Mouse (Mus musculus) lung, postnatal 25 days (tissue): ENCODE data around the gene Mccc2.

Experiments
- DNase-seq: peaks from one replicate; pipeline ENCODE4 v3.0.0; 2022; ENCODE audit warnings: low spot score

The Mccc2 gene

GRCm38 (mm10) chr13:99939320-99939671, 76.1 kb downstream of the Mccc2 start:
- no peak for DNase-seq

DNA sequence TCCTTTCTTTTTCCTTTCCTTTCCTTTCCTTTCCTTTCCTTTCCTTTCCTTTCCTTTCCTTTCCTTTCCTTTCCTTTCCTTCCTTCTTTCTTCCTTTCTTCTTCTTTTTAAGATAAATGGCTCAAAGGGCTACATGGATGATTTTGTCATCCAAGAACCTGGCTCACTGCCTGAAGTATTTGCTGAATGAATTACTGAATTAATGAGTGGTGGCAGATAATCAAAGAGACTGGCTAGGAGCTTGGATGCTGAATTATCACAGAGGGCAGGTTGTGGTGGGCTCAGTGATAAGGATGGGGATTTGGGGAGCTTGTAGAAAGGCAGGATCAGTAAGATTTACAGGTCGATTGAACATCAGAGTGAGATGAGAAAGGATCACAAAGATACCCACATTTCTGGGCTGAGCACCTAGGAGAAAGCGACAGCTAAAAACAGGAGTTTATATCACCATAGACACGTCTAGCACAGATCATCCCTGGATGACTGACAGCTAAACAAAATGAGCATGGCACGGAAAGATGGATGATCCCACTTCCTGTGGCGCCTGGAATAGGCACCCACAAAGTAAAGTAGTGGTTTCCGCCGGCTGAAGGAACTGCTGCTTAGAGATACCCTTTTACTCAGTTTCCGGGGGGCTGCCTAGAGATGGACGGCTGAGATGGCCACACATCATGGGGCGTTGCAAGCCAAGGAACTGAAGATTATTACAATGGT, 76.7 kb downstream of the Mccc2 start:
- no peak for DNase-seq

- DNase-seq = no peak
Measured at GRCm38 (mm10) chr13:99937741-99938140, 77.7 kb downstream of the Mccc2 start.

DNA sequence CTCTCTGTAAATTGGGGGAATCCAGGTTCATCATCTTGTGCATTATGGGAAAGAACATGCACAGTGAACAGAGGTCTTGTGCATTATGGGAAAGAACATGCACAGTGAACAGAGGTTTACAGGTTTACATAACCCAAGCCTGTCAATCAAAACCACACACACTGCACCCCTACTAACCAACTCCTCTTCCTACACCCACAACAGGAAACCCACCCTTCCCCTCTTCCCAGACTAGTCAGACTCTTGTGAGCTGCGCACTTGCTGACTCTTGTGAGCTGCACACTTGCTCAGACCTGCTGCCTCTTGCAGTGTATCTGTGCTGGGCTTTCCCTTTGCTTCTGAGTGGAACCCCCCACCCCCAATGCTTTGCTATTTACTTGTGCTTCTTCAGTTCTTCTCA, 83.0 kb downstream of the Mccc2 start:
- no peak for DNase-seq

- no peak for DNase-seq
Measured at GRCm38 (mm10) chr13:99931502-99931901, 83.9 kb downstream of the Mccc2 start.

- no peak for DNase-seq
Measured at GRCm38 (mm10) chr13:99926249-99926648, 89.2 kb downstream of the Mccc2 start.

GRCm38 (mm10) chr13:99915632-99916031, 99.8 kb downstream of the Mccc2 start:
- no peak for DNase-seq

DNA sequence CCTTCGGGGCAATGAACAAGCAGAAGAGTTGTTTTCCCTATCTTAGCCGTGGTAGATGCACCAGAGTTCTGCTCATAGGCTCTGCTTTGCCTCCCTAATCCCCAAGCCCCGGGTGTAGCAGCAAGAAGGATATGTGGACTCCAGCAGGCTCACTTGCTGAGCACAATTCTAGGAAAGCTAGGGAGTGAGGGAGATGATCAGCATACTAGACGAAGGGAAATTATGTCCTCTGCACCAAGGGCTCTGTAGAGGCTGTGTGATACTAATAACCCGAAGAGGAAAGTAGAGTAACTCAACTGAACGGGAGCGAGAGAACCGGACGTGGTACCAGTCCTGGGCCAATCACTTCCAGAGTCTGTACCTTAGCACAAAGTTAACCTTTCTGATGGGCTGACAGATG, 114.5 kb downstream of the Mccc2 start, which contains the start of gene Cartpt:
TSS of gene Cartpt (minus strand) at position 127 of the 400 bp plus-strand sequence.
- no peak for DNase-seq

DNA sequence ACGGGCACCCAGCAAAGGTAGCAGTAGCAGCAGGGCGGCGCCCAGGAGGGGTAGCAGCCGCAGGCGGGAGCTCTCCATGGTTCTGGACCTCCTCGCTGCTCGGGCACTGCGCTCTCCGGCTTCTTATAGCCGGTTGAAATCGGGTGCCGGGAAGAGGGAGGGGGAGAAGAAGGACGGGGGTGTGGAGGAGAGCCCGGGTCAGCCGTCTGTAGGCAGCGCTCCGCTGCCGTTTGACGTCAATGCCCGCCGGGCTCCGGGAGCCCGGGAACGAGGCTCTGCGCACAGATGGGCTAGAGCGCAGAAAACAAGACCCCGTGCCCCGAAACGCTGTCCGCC, 114.9 kb downstream of the Mccc2 start:
- no peak for DNase-seq

DNA sequence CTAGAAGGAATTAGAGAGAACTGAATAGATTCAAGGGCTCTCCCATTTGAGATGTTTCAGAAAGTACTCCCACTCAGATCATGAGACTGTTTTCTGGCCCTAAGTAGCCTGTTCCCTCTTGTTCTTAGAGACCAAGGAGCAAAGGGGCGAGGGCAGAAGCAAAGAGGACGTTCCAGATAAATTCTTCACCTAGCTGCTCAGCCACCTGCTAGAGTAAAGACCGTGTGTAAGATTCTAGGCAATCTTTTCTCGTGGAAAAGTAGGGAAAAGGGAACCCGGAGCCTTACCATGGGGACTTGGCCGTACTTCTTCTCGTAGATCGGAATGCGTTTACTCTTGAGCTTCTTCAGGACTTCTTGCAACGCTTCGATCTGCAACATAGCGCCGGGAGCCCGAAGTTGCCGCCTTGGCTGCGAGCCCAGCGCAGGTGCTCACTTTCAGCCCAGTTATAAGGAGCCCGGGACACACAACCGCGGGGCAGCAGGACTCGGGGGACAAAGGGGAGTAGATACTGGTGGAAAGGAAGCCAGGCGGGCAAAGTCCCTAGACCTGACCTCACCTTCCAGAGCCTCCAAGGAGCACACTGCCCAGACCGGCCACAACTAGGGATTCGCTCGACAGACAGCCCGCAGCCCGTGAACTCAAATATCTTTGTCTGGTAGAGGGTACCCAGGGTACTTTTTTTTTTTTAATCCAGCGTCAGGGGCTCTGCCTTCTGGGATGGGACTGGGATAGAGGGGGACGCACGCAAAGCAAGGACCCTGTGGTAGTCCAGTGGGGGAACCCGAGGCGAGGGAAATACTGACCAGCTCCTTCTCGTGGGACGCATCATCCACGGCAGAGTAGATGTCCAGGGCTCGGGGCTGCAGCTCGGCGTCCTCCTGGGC, 115.5 kb downstream of the Mccc2 start:
- no peak for DNase-seq

DNA sequence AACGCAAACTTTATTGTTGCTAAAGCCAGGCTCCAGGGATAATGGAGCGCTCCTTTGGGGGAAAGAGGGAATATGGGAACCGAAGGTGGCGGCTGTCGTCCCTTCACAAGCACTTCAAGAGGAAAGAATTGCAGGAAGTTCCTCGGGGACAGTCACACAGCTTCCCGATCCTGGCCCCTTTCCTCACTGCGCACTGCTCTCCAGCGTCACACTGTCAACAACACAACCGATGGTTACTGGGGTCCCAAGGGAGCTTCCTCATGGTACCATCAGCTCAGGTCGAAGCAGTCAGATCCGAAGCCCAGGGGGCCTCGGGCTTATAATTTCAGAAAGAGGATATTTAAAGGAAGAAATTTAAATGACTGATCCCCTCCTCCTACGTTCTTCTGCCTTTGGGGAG, 116.6 kb downstream of the Mccc2 start:
- DNase-seq = no peak
